Comparison of ENCODE assay signal across 15 mouse cellular contexts in the genomic region with DNA sequence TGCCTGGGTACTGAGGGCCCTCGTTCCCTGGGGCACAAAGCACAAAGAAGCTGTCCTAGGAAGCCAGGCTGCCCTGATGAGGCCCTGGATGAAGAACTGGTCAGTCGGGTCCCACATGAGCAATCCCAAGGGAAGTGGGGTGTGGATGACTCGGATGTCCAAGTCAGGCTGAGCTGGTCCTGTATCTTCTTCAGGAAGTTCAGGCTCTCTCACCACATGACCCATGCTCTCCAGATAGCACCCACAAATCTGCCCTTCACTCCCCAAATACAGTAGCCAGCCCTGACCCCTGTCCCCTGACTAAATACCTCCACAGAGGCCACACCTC. TPM values are rescaled to one million over a fixed set of nuclear protein-coding genes. Genes with fewer than 3 reads are reported as not detected.
DNase-seq lines count a peak whose midpoint lies in the region; ATAC-seq and TF ChIP-seq lines count a peak whose summit lies in the region.
"Had no signal": no experiment of that assay in that cellular context is flagged by ENCODE, and none has a peak within 500 bp of the region (broad histone marks: within the 10 kb centered on the region; RNA-seq: fewer than 3 reads in every experiment).

No protein-coding gene starts in this region.

- 11% methylated on average over 3 of the region's 3 CpGs for WGBS in midbrain, embryonic 14.5 days
- WGBS in midbrain, embryonic 13.5 days = 23% methylated on average over 3 of the region's 3 CpGs
- 21% methylated on average over 3 of the region's 3 CpGs for whole genome bisulfite sequencing in hindbrain, embryonic 12.5 days
- WGBS in neural tube, embryonic 15.5 days = 14% methylated on average over 3 of the region's 3 CpGs

- H3K4me3 ChIP-seq in gastrocnemius, adult 2 months = no peak overlapping the region
- no peak overlapping the region for H3K4me3 ChIP-seq in midbrain, embryonic 14.5 days (replicated peaks; ENCODE audit: low read depth, low read length)
- H3K4me3 ChIP-seq in midbrain, embryonic 13.5 days (replicated peaks) = no peak overlapping the region
- H3K4me3 ChIP-seq in hindbrain, embryonic 12.5 days = no peak overlapping the region
- H3K4me3 ChIP-seq in neural tube, embryonic 15.5 days (replicated peaks) = no peak overlapping the region
- H3K4me3 ChIP-seq: embryonic facial prominence, embryonic 15.5 days; kidney, embryonic 15.5 days had no signal

- H3K4me2 ChIP-seq in midbrain, embryonic 14.5 days (ENCODE audit: low read length) = no peak overlapping the region
- no peak overlapping the region for H3K4me2 ChIP-seq in midbrain, embryonic 13.5 days (replicated peaks)
- H3K4me2 ChIP-seq in hindbrain, embryonic 12.5 days (replicated peaks) = no peak overlapping the region
- H3K4me2 ChIP-seq in neural tube, embryonic 15.5 days = no peak overlapping the region
- H3K4me2 ChIP-seq: embryonic facial prominence, embryonic 15.5 days; kidney, embryonic 15.5 days had no signal

- 0 out of 2 replicates have a peak overlapping the region, but pooled peaks have one; percentile 2 for H3K9ac ChIP-seq in midbrain, embryonic 14.5 days (replicated peaks; ENCODE audit: low read length)
- no peak overlapping the region for H3K9ac ChIP-seq in midbrain, embryonic 13.5 days (replicated peaks)
- no peak overlapping the region for H3K9ac ChIP-seq in hindbrain, embryonic 12.5 days
- H3K9ac ChIP-seq in neural tube, embryonic 15.5 days (replicated peaks) = no peak overlapping the region
- H3K9ac ChIP-seq: embryonic facial prominence, embryonic 15.5 days; kidney, embryonic 15.5 days had no signal

- no peaks in the 10 kb centered on the region for H3K27me3 ChIP-seq in midbrain, embryonic 14.5 days (ENCODE audit: control insufficient read depth, insufficient read depth, low read length)
- no peaks in the 10 kb centered on the region for H3K27me3 ChIP-seq in midbrain, embryonic 13.5 days
- H3K27me3 ChIP-seq in hindbrain, embryonic 12.5 days = no peaks in the 10 kb centered on the region
- no peaks in the 10 kb centered on the region for H3K27me3 ChIP-seq in neural tube, embryonic 15.5 days (replicated peaks)
- H3K27me3 ChIP-seq: CH12.LX; embryonic facial prominence, embryonic 15.5 days; kidney, embryonic 15.5 days; Patski had no signal

- TF ChIP-seq CTCF in gastrocnemius, adult 2 months (IDR thresholded peaks at IDR 0.05) = no peak

- H3K9me3 ChIP-seq in midbrain, embryonic 14.5 days (ENCODE audit: control insufficient read depth, low read length) = no peaks in the 10 kb centered on the region
- H3K9me3 ChIP-seq in midbrain, embryonic 13.5 days = no peaks in the 10 kb centered on the region
- H3K9me3 ChIP-seq in hindbrain, embryonic 12.5 days (replicated peaks) = no peaks in the 10 kb centered on the region
- no peaks in the 10 kb centered on the region for H3K9me3 ChIP-seq in neural tube, embryonic 15.5 days (replicated peaks)
- H3K9me3 ChIP-seq: embryonic facial prominence, embryonic 15.5 days; kidney, embryonic 15.5 days had no signal

- H3K4me1 ChIP-seq in midbrain, embryonic 14.5 days (ENCODE audit: control insufficient read depth, insufficient read depth, low read length) = peaks cover 28% of the 10 kb centered on the region
- peaks cover 46% of the 10 kb centered on the region for H3K4me1 ChIP-seq in midbrain, embryonic 13.5 days (replicated peaks)
- peaks cover 43% of the 10 kb centered on the region for H3K4me1 ChIP-seq in hindbrain, embryonic 12.5 days
- peaks cover 41% of the 10 kb centered on the region for H3K4me1 ChIP-seq in neural tube, embryonic 15.5 days
- H3K4me1 ChIP-seq: kidney, embryonic 15.5 days had no signal

- ATAC-seq in midbrain, embryonic 14.5 days (ENCODE audit: low FRiP score, low TSS enrichment) = no peak
- no peak for ATAC-seq in midbrain, embryonic 13.5 days
- no peak for ATAC-seq in hindbrain, embryonic 12.5 days (ENCODE audit: low FRiP score)
- ATAC-seq in neural tube, embryonic 15.5 days (ENCODE audit: low FRiP score) = no peak; the same call in 1 of the 2 replicates
- ATAC-seq: Patski had no signal

- DNase-seq in gastrocnemius, adult 2 months = no peak
- DNase-seq in gastrocnemius, adult 8-10 months (ENCODE audit: low spot score in 2 of 2) = no peak
- no peak for DNase-seq in midbrain, embryonic 14.5 days
- no peak for DNase-seq in gastrocnemius, postnatal 14 days
- DNase-seq: heart, postnatal 4 days; thymus, postnatal 36 days had no signal

- intact Hi-C loops in gastrocnemius, adult 2 months (cut with DNase I) = no loop called here
- intact Hi-C loops in gastrocnemius, postnatal 14 days (cut with DNase I; ENCODE audit: low total_unique reads) = no loop called here

- peak overlapping the region; percentile 24; the same call in 1 of the 2 replicates for H3K27ac ChIP-seq in gastrocnemius, adult 2 months
- H3K27ac ChIP-seq in midbrain, embryonic 14.5 days (replicated peaks; ENCODE audit: low read depth, low read length) = no peak overlapping the region
- no peak overlapping the region for H3K27ac ChIP-seq in midbrain, embryonic 13.5 days
- peak overlapping the region; percentile 23; the same call in 1 of the 2 replicates for H3K27ac ChIP-seq in hindbrain, embryonic 12.5 days
- 0 out of 2 replicates have a peak overlapping the region, but pooled peaks have one; percentile 1 for H3K27ac ChIP-seq in neural tube, embryonic 15.5 days (replicated peaks)
- H3K27ac ChIP-seq: embryonic facial prominence, embryonic 15.5 days; kidney, embryonic 15.5 days had no signal

- 0 out of 2 replicates have a peak, but pooled peaks cover 10% of the 10 kb centered on the region for H3K36me3 ChIP-seq in midbrain, embryonic 14.5 days (ENCODE audit: control insufficient read depth, insufficient read depth, low read length)
- peaks cover 6% of the 10 kb centered on the region; the same call in 1 of the 2 replicates for H3K36me3 ChIP-seq in midbrain, embryonic 13.5 days
- 0 out of 2 replicates have a peak, but pooled peaks cover 3% of the 10 kb centered on the region for H3K36me3 ChIP-seq in hindbrain, embryonic 12.5 days
- H3K36me3 ChIP-seq in neural tube, embryonic 15.5 days = 0 out of 2 replicates have a peak, but pooled peaks cover 5% of the 10 kb centered on the region
- H3K36me3 ChIP-seq: embryonic facial prominence, embryonic 15.5 days; kidney, embryonic 15.5 days had no signal

RNA-seq across cellular contexts. Expression of gene 5031439G07Rik, which starts 14.8 kb away (rescaled TPM):
- 100 to 1,000 TPM in 1 of 2 experiments, 10 to 100 TPM in 1; 67.5 to 103 TPM for total RNA-seq in gastrocnemius, adult 2 months (2021)
- total RNA-seq in gastrocnemius, adult 8-10 months (2022) = 100 to 1,000 TPM; 103 to 132 (median 110) TPM
- 22.0 and 23.2 TPM in 2 replicates for polyA plus RNA-seq in midbrain, embryonic 14.5 days (2014; fragmentation: Nextera tagmentation; extraction: Ambion mirVana)
- 17.4 and 19.0 TPM in 2 replicates for polyA plus RNA-seq in midbrain, embryonic 13.5 days (2015; fragmentation: Nextera tagmentation; extraction: Ambion mirVana)
- 18.7 TPM in 2 replicates for polyA plus RNA-seq in hindbrain, embryonic 12.5 days (2016; fragmentation: Nextera tagmentation; extraction: Ambion mirVana)
- 21.6 and 24.9 TPM in 2 replicates for polyA plus RNA-seq in neural tube, embryonic 15.5 days (2015; fragmentation: Nextera tagmentation; extraction: Ambion mirVana)
- total RNA-seq in gastrocnemius, postnatal 14 days (2021) = 10 to 100 TPM; 26.4 to 35.9 TPM

RNA-seq across cellular contexts. Expression of gene Upk3a, which starts 43.4 kb away (rescaled TPM):
- total RNA-seq in gastrocnemius, adult 2 months (2021) = not detected
- not detected for total RNA-seq in gastrocnemius, adult 8-10 months (2022)
- 0.33 and 0.40 TPM in 2 replicates for polyA plus RNA-seq in midbrain, embryonic 14.5 days (2014; fragmentation: Nextera tagmentation; extraction: Ambion mirVana)
- 0.39 and 0.43 TPM in 2 replicates for polyA plus RNA-seq in midbrain, embryonic 13.5 days (2015; fragmentation: Nextera tagmentation; extraction: Ambion mirVana)
- polyA plus RNA-seq in hindbrain, embryonic 12.5 days (2016; fragmentation: Nextera tagmentation; extraction: Ambion mirVana) = 0.19 and 0.21 TPM in 2 replicates
- 0.38 and 0.74 TPM in 2 replicates for polyA plus RNA-seq in neural tube, embryonic 15.5 days (2015; fragmentation: Nextera tagmentation; extraction: Ambion mirVana)
- not detected for total RNA-seq in gastrocnemius, postnatal 14 days (2021)
- total RNA-seq: CH12.LX; heart, postnatal 4 days; layer of hippocampus, postnatal 25 days had no signal
- polyA plus RNA-seq: limb, embryonic 11.5 days; Patski had no signal

RNA-seq across cellular contexts. Expression of gene Nup50, which starts 50.3 kb away (rescaled TPM):
- total RNA-seq in gastrocnemius, adult 2 months (2021) = 10 to 100 TPM; 12.9 to 13.4 TPM
- total RNA-seq in gastrocnemius, adult 8-10 months (2022) = 10 to 100 TPM; 11.0 to 15.4 (median 14.2) TPM
- polyA plus RNA-seq in midbrain, embryonic 14.5 days (2014; fragmentation: Nextera tagmentation; extraction: Ambion mirVana) = 19.4 and 28.7 TPM in 2 replicates
- polyA plus RNA-seq in midbrain, embryonic 13.5 days (2015; fragmentation: Nextera tagmentation; extraction: Ambion mirVana) = 37.3 and 39.4 TPM in 2 replicates
- 56.4 and 58.0 TPM in 2 replicates for polyA plus RNA-seq in hindbrain, embryonic 12.5 days (2016; fragmentation: Nextera tagmentation; extraction: Ambion mirVana)
- polyA plus RNA-seq in neural tube, embryonic 15.5 days (2015; fragmentation: Nextera tagmentation; extraction: Ambion mirVana) = 21.5 and 27.5 TPM in 2 replicates
- 10 to 100 TPM; 14.3 to 14.4 TPM for total RNA-seq in gastrocnemius, postnatal 14 days (2021)

RNA-seq across cellular contexts. Expression of gene Gm29666, which starts 53.7 kb away (rescaled TPM):
- total RNA-seq in gastrocnemius, adult 2 months (2021) = under 1 TPM; 0.20 to 0.28 TPM
- under 1 TPM; 0.19 to 0.27 (median 0.24) TPM for total RNA-seq in gastrocnemius, adult 8-10 months (2022)
- polyA plus RNA-seq in midbrain, embryonic 14.5 days (2014; fragmentation: Nextera tagmentation; extraction: Ambion mirVana) = 0.46 and 0.51 TPM in 2 replicates
- 0.71 and 0.87 TPM in 2 replicates for polyA plus RNA-seq in midbrain, embryonic 13.5 days (2015; fragmentation: Nextera tagmentation; extraction: Ambion mirVana)
- 0.77 and 0.88 TPM in 2 replicates for polyA plus RNA-seq in hindbrain, embryonic 12.5 days (2016; fragmentation: Nextera tagmentation; extraction: Ambion mirVana)
- 1.1 TPM in 2 replicates for polyA plus RNA-seq in neural tube, embryonic 15.5 days (2015; fragmentation: Nextera tagmentation; extraction: Ambion mirVana)
- under 1 TPM; 0.09 to 0.14 TPM for total RNA-seq in gastrocnemius, postnatal 14 days (2021)

RNA-seq across cellular contexts. Expression of gene Fam118a, which starts 55.2 kb away (rescaled TPM):
- total RNA-seq in gastrocnemius, adult 2 months (2021) = 1 to 10 TPM; 4.7 to 5.9 TPM
- 1 to 10 TPM; 4.3 to 6.2 (median 5.2) TPM for total RNA-seq in gastrocnemius, adult 8-10 months (2022)
- 24.1 and 28.0 TPM in 2 replicates for polyA plus RNA-seq in midbrain, embryonic 14.5 days (2014; fragmentation: Nextera tagmentation; extraction: Ambion mirVana)
- polyA plus RNA-seq in midbrain, embryonic 13.5 days (2015; fragmentation: Nextera tagmentation; extraction: Ambion mirVana) = 24.4 and 26.0 TPM in 2 replicates
- polyA plus RNA-seq in hindbrain, embryonic 12.5 days (2016; fragmentation: Nextera tagmentation; extraction: Ambion mirVana) = 22.2 and 24.5 TPM in 2 replicates
- polyA plus RNA-seq in neural tube, embryonic 15.5 days (2015; fragmentation: Nextera tagmentation; extraction: Ambion mirVana) = 28.5 and 28.8 TPM in 2 replicates
- 1 to 10 TPM; 5.1 to 5.3 TPM for total RNA-seq in gastrocnemius, postnatal 14 days (2021)

Comparison
In these comparisons a context has a peak if more than half of its experiments do, and no peak if none do; other contexts are left out.
1. H3K27ac ChIP-seq: peak in gastrocnemius, adult 2 months (single experiment), hindbrain, embryonic 12.5 days (single experiment) and neural tube, embryonic 15.5 days (single experiment); none in midbrain, embryonic 14.5 days (single experiment) and midbrain, embryonic 13.5 days (single experiment).